Mouse (Mus musculus) gastrocnemius, postnatal 25 days (tissue): ENCODE measurements around the gene Lrrc27. TPM values are rescaled to one million over a fixed set of nuclear protein-coding genes. Genes with fewer than 3 reads are reported as not detected.

Experiments used
- DNase-seq: peaks from one replicate; pipeline ENCODE4 v3.0.0; 2022
- total RNA-seq, 2 experiments: library from RNA; stranded (reverse); gene quantifications; 1 replicate in 1 of 2; 2 replicates in 1 of 2; pipeline ENCODE4 v1.2.3; 2021

Lrrc27 gene
- total RNA-seq, 2 experiments from 2014 or later: 3.2 to 3.9 TPM

DNA sequence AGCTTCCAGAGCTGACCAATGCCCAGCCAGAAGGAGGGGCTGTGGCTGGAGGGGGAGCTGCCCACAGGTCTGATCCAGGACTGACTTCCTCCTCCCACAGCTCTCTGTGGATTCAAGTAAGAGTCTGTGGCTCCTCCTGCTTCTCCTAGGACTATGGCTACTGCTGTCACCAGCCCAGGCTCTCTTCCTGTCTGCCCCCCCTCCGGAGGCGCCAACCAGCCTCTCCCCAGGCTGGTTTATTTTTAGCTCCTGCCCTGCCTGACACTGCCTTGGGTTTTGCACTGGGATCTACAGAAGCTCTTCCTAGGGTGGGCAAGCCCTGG is 60.6 kb downstream of the Lrrc27 start:
- peak; percentile 41 for DNase-seq

DNA sequence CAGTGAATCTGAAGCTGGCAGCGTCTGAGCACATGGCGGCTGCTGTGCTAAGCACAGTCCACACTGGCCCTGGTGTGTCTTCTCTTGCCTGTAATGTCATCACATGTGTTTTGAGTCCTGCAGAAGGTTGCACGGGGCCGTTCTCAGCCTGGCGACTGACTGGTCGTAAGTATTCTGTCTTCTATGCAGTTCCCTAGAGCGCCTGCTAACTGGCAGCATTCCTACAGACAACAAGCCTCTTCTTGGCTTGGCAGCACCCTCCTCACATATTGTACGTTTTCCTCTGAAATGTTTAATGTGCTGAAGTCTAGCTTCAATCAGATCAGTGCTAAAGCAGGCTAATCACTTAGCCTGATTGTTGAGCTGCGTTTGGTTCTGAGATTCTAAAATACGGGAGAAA is 62.8 kb downstream of the Lrrc27 start:
- no peak for DNase-seq

DNA sequence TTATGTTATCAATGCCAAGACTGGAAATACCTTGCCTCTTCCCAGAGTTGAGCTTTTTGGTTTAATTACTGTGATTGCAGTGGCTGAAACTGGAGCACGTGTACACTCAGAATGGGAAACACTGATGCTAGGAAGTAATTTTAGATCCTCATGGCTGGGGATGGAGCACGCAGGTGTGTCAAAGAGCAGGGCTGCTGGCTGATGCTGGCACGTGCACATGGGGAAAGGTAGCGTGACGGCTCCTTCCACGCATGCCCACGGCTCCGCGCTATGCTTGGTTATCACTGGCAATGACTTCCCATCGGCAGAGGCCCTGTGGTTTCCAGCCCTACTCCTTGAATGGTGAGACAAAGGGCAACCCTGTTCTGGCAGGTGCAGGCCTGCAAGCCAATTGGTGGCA is 63.4 kb downstream of the Lrrc27 start:
- DNase-seq: no peak

- no peak for DNase-seq
Measured at GRCm38 (mm10) chr7:139277536-139277935, 64.7 kb downstream of the Lrrc27 start.

GRCm38 (mm10) chr7:139279571-139279970 is 66.8 kb downstream of the Lrrc27 start:
- DNase-seq: no peak

GRCm38 (mm10) chr7:139280044-139280443 is 67.3 kb downstream of the Lrrc27 start:
- no peak for DNase-seq

GRCm38 (mm10) chr7:139281195-139281594 is 68.4 kb downstream of the Lrrc27 start:
- DNase-seq: no peak

- no peak for DNase-seq
Measured at GRCm38 (mm10) chr7:139282037-139282436, 69.2 kb downstream of the Lrrc27 start.

GRCm38 (mm10) chr7:139285295-139285943 is 72.6 kb downstream of the Lrrc27 start:
- no peak for DNase-seq

GRCm38 (mm10) chr7:139288540-139288939 is 75.8 kb downstream of the Lrrc27 start:
- no peak for DNase-seq

Other genes with a start within 250 kb of the Lrrc27 start
- under 1 TPM; 0.28 to 0.35 TPM for gene Dpysl4, start 127.0 kb upstream of the Lrrc27 start, total RNA-seq
- under 1 TPM; 0.36 to 0.48 TPM for gene Stk32c, start 319 bp downstream of the Lrrc27 start, total RNA-seq
- 1 to 10 TPM; 2.8 to 3.7 TPM for gene Pwwp2b, start 35.5 kb downstream of the Lrrc27 start, total RNA-seq
- gene Inpp5a, start 176.1 kb downstream of the Lrrc27 start, total RNA-seq: 10 to 100 TPM; 59.6 to 69.6 TPM